Mouse (Mus musculus): ENCODE results near the gene Ndufaf4.

DNA sequence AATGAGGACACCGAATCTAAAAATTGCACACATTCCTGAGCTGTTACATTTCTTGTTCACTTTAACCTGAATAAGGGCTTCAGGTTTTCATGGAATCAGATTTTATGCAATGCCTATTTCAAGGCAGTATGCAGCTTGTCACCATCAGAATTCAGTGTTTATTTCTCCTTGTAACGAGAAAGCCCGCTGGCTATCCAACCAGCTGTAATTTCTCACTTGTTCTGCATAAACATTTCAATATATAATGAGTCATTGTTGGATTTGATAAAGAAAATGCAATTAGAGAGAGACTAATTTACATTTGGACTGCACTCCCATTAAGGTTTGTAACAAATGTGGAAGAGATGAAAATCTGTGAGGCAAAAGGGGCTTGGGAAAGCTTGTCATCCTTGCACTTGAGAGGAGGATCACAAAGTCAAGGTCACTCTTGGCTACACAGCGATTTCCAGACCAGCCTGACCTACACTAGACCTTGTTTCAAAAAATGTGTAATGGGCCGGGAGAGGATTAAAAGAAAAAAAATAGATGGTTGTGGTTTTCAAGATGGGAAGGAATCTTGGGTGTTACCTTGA, 22.2 kb downstream of the Ndufaf4 start:
- TF ChIP-seq CTCF (IDR thresholded peaks at IDR 0.05): no peak
- TF ChIP-seq EP300 (IDR thresholded peaks at IDR 0.05; ENCODE audit: insufficient read depth, low read depth, low read length): no peak
- no peak for TF ChIP-seq POLR2A (IDR thresholded peaks at IDR 0.05; ENCODE audit: insufficient read depth, low read depth, low read length)
